Mouse (Mus musculus): ENCODE measurements around the gene Gm20532. TPM values are rescaled to one million over a fixed set of nuclear protein-coding genes. Genes with fewer than 3 reads are reported as not detected.
"Not testable (repeated sequence)": the region's sequence is repeated elsewhere in the genome, so short reads cannot be mapped to it uniquely, and the experiment has no call there.

Gene Gm20532
- polyA plus RNA-seq, 1 experiment from 2014 or later, result not detected

DNA sequence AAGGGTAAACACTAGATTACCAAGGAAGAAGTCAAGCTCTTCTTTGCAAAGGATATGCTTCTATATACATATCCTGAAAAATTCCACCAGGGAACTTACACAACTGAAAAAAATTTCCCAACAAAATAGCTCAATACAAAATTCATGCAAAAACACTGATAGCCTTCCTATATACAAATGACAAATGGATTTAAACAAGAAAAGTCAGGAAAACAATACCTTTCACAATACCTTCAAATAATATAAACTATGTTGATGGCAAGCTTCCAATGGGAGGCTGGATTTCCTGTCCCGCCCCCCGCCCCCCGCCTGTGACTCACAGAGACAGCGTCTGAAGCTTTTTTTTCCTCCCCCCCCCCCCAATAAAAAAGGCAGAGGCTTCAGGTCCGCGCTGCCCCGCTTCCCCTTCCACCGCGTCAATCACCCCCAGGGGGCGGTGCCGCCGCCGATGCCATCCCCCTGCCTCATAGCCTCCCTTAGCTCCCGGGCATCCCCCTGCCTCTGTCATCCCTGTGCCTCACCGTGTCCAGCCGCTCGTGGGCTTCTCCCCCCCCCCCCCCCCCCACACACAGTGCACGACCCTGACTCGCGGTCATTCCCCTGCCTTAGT, 74.8 kb downstream of the Gm20532 start:
- Histone ChIP-seq H3K36me3 (ENCODE audit: control insufficient read depth, insufficient read depth, low read length) (no peaks in the 10 kb centered on the region), H3K4me3 (ENCODE audit: low read length) (peak overlapping the region; percentile 46), H3K4me2 (ENCODE audit: low read length) (peak overlapping the region; percentile 86), H3K27me3 (replicated peaks; ENCODE audit: control insufficient read depth, insufficient read depth, low read length) (no peaks in the 10 kb centered on the region), H3K4me1 (ENCODE audit: control insufficient read depth, insufficient read depth, low read depth, low read length) (peaks cover 3% of the 10 kb centered on the region), H3K27ac (ENCODE audit: low read depth, low read length) (no peak overlapping the region), H3K9me3 (ENCODE audit: control insufficient read depth, low read length) (no peaks in the 10 kb centered on the region), H3K9ac (ENCODE audit: low read depth, low read length) (peak overlapping the region; percentile 66)
- 1% methylated on average over 16 of the region's 20 CpGs for WGBS
- ATAC-seq, result peak; percentile 42; the same call in 1 of the 2 replicates

DNA sequence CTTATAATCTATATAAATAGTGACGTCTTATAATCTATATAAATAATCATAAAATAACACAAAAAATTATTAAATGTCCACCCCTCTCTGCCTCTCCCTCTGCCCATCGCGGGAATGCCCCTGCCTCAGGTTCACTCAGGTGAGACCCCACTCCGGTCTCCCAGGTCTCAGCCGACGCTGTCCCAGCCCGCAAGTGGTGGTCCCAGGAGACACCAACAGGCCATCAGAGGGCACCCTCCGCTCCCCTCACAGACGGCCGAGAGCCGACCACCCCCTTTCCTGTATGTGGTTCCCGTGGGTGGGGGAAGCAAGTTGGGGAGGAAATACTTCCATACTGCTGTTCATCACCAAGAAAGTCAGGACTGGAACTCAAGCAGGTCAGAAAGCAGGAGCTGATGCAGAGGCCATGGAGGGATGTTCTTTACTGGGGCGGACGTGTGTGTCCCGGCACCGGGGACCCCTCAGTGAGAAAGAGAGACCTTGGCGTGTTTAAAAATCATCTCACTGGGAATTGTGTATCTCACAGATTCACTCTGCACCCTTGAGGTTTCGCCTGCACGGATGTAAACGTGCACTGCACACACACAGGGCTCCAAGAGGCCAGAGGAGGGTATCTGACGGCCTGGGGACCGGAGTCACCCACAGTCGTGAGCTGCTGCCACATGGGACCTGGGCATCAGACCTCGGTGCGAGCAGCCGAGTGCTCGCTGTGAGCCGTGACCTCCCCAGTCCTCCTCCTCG, 75.5 kb downstream of the Gm20532 start:
- no peaks in the 10 kb centered on the region for H3K9me3 ChIP-seq (ENCODE audit: control insufficient read depth, low read length)
- H3K4me1 ChIP-seq (ENCODE audit: control insufficient read depth, insufficient read depth, low read depth, low read length), result peaks cover 3% of the 10 kb centered on the region
- H3K36me3 ChIP-seq (ENCODE audit: control insufficient read depth, insufficient read depth, low read length), result no peaks in the 10 kb centered on the region
- H3K4me3 ChIP-seq (ENCODE audit: low read length), result peak overlapping the region; percentile 46
- peak overlapping the region; percentile 66 for H3K9ac ChIP-seq (ENCODE audit: low read depth, low read length)
- no peaks in the 10 kb centered on the region for H3K27me3 ChIP-seq (replicated peaks; ENCODE audit: control insufficient read depth, insufficient read depth, low read length)
- H3K4me2 ChIP-seq (ENCODE audit: low read length), result peak overlapping the region; percentile 86
- peak; percentile 50; the same call in 1 of the 2 replicates for ATAC-seq
- 45% methylated on average over 29 of the region's 29 CpGs for WGBS
- no peak overlapping the region for H3K27ac ChIP-seq (ENCODE audit: low read depth, low read length)

DNA sequence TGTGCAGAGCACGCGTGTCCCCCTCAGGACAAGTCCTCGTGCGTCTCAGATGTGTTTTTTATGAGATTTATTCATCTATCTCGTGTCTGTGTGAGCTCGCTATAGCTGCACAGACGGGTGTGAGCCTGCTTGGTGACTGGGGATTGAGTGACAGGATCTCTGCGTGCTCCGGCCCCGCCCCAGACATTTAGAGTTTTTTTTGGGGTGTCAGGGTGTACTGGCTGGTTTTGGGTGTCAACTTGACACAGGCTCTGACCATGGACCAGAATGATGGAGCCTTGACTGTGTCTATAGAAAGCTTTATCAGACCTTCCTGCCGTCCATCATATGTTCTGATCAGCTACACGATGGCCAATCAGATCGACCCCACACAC, 76.1 kb downstream of the Gm20532 start:
- H3K9ac ChIP-seq (ENCODE audit: low read depth, low read length), result no peak overlapping the region
- no peak overlapping the region for H3K4me2 ChIP-seq (ENCODE audit: low read length)
- no peaks in the 10 kb centered on the region for H3K36me3 ChIP-seq (ENCODE audit: control insufficient read depth, insufficient read depth, low read length)
- no peak overlapping the region for H3K27ac ChIP-seq (ENCODE audit: low read depth, low read length)
- ATAC-seq, result no peak
- no peak overlapping the region for H3K4me3 ChIP-seq (ENCODE audit: low read length)
- H3K4me1 ChIP-seq (ENCODE audit: control insufficient read depth, insufficient read depth, low read depth, low read length), result peaks cover 3% of the 10 kb centered on the region
- H3K27me3 ChIP-seq (replicated peaks; ENCODE audit: control insufficient read depth, insufficient read depth, low read length), result no peaks in the 10 kb centered on the region
- 75% methylated on average over 13 of the region's 13 CpGs for WGBS
- no peaks in the 10 kb centered on the region for H3K9me3 ChIP-seq (ENCODE audit: control insufficient read depth, low read length)

DNA sequence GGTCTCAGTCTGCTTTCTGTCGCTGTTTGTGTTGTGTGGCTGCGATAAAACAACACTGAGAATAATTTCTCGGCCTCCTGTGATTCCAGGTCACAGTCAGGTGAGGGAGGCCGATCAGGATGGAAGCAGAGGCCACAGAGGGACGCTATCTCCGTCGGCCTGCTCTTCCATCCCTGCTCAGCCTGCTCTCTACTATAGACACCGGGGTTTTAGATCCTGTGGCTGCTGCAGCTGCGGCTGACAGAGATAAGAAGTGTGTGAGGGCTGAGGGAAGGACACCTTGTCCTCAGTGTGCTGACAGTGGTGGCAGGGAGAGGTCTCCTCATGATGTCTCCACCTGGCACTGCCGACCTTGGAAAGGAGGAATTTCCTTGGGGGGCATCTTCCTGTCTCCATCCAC, 76.7 kb downstream of the Gm20532 start:
- no peak for ATAC-seq
- no peaks in the 10 kb centered on the region for H3K9me3 ChIP-seq (ENCODE audit: control insufficient read depth, low read length)
- no peaks in the 10 kb centered on the region for H3K27me3 ChIP-seq (replicated peaks; ENCODE audit: control insufficient read depth, insufficient read depth, low read length)
- WGBS, result 81% methylated on average over 10 of the region's 10 CpGs
- no peak overlapping the region for H3K4me3 ChIP-seq (ENCODE audit: low read length)
- no peaks in the 10 kb centered on the region for H3K36me3 ChIP-seq (ENCODE audit: control insufficient read depth, insufficient read depth, low read length)
- H3K4me1 ChIP-seq (ENCODE audit: control insufficient read depth, insufficient read depth, low read depth, low read length), result peaks cover 3% of the 10 kb centered on the region
- H3K4me2 ChIP-seq (ENCODE audit: low read length), result no peak overlapping the region
- H3K27ac ChIP-seq (ENCODE audit: low read depth, low read length), result no peak overlapping the region
- H3K9ac ChIP-seq (ENCODE audit: low read depth, low read length), result no peak overlapping the region

DNA sequence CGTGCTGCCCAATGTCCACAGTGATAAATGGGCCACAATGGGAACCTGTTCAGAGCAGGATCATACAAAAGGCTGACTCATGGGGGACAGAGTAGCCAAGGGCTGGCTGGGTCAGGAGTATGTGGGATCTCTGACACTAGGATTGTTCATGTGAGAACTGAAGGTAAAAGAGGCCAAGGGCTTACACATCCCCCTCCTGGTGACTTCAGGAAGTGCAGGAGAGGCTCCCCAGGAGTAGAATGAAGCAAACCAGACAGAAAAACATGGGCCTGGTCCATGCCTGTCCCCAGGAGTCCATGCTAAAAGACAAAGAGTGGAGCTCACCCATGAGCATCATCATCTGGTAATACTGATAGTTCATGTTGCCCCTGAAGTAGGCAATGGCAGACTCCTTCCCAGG, 77.1 kb downstream of the Gm20532 start:
- H3K9ac ChIP-seq (ENCODE audit: low read depth, low read length); H3K4me1 ChIP-seq (ENCODE audit: control insufficient read depth, insufficient read depth, low read depth, low read length); ATAC-seq; H3K4me2 ChIP-seq (ENCODE audit: low read length); H3K4me3 ChIP-seq (ENCODE audit: low read length); H3K9me3 ChIP-seq (ENCODE audit: control insufficient read depth, low read length); H3K36me3 ChIP-seq (ENCODE audit: control insufficient read depth, insufficient read depth, low read length); H3K27ac ChIP-seq (ENCODE audit: low read depth, low read length); H3K27me3 ChIP-seq (replicated peaks; ENCODE audit: control insufficient read depth, insufficient read depth, low read length): not testable (repeated sequence)
- 83% methylated on average over 1 of the region's 1 CpGs for WGBS

DNA sequence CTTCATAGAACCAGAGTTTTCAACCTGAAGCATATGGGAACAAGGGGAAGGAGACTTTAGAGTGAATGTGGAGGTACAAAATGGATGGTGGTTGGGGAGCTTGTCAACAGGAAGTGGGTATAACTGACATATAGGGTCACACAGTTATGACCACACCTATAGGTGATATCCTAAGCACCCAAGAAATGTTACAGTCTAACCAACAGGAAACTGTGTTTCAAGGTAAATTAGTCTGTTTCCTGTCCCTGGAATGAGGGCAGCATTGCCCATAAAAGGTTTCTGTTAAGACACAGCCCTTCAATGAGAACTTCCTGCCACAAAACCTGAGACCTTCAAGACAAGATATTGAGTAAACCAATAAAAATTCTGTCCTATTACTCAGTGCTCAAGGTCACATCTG, 82.3 kb downstream of the Gm20532 start:
- no peak overlapping the region for H3K9ac ChIP-seq (ENCODE audit: low read depth, low read length)
- ATAC-seq, result no peak
- H3K4me3 ChIP-seq (ENCODE audit: low read length), result no peak overlapping the region
- no peaks in the 10 kb centered on the region for H3K9me3 ChIP-seq (ENCODE audit: control insufficient read depth, low read length)
- H3K4me2 ChIP-seq (ENCODE audit: low read length), result no peak overlapping the region
- no peaks in the 10 kb centered on the region for H3K4me1 ChIP-seq (ENCODE audit: control insufficient read depth, insufficient read depth, low read depth, low read length)
- no peak overlapping the region for H3K27ac ChIP-seq (ENCODE audit: low read depth, low read length)
- no peaks in the 10 kb centered on the region for H3K36me3 ChIP-seq (ENCODE audit: control insufficient read depth, insufficient read depth, low read length)
- H3K27me3 ChIP-seq (replicated peaks; ENCODE audit: control insufficient read depth, insufficient read depth, low read length), result no peaks in the 10 kb centered on the region

DNA sequence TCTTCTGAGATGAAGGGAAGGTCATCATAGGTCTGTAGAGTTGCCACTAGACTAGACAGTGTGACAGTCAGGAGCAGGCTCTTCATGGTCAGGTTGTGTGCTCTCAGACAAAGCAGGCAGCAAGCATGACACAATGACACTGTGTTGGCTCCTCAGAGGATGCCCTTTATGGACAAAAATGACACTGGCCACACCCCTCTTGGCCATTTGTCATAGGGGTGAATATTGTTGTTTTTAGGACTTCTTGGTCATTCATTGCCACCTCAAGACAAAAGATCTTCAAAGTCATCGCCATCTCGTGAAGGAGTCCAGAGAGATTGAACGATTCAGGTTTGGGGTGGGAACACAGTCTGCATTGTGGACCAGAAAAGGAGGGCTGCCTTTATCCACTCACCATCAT, 84.7 kb downstream of the Gm20532 start, which contains the start of gene Lcn4:
TSS of gene Lcn4 (minus strand) at position 101 of the 400 bp plus-strand sequence.
- ATAC-seq, result no peak
- H3K9me3 ChIP-seq (ENCODE audit: control insufficient read depth, low read length), result no peaks in the 10 kb centered on the region
- H3K4me1 ChIP-seq (ENCODE audit: control insufficient read depth, insufficient read depth, low read depth, low read length), result no peaks in the 10 kb centered on the region
- no peaks in the 10 kb centered on the region for H3K36me3 ChIP-seq (ENCODE audit: control insufficient read depth, insufficient read depth, low read length)
- H3K4me2 ChIP-seq (ENCODE audit: low read length), result no peak within 1 kb of the TSS
- H3K9ac ChIP-seq (ENCODE audit: low read depth, low read length), result no peak within 1 kb of the TSS
- H3K4me3 ChIP-seq (ENCODE audit: low read length), result no peak within 1 kb of the TSS
- no peak within 1 kb of the TSS for H3K27ac ChIP-seq (ENCODE audit: low read depth, low read length)
- 97% methylated on average over 3 of the region's 3 CpGs for WGBS
- no peaks in the 10 kb centered on the region for H3K27me3 ChIP-seq (replicated peaks; ENCODE audit: control insufficient read depth, insufficient read depth, low read length)

MicroRNAs within 50 kb of the gene (microRNA counts, 519-probe panel; counts per million panel counts)
- microRNA mmu-miR-126-3p, result 3,497 counts per million, percentile 90 among the panel's probes with 10 or more counts
- microRNA mmu-miR-126-5p, result 2,775 counts per million, percentile 74 among the panel's probes with 10 or more counts

Small RNAs within 50 kb of the gene (microRNA-seq; reads per million reads assigned to microRNA genes)
- gene Mir126a, result not detected
- gene Mir126b, result not detected

Other genes with a start within 250 kb of the Gm20532 start
- 30.1 and 32.6 TPM in 2 replicates for gene Dnlz, start 234.5 kb upstream of the Gm20532 start, polyA plus RNA-seq (2015; fragmentation: Nextera tagmentation; extraction: Ambion mirVana)
- 1.9 and 2.9 TPM in 2 replicates for gene Card9, start 225.7 kb upstream of the Gm20532 start, polyA plus RNA-seq (2015; fragmentation: Nextera tagmentation; extraction: Ambion mirVana)
- 29.1 and 36.4 TPM in 2 replicates for gene Snapc4, start 206.0 kb upstream of the Gm20532 start, polyA plus RNA-seq (2015; fragmentation: Nextera tagmentation; extraction: Ambion mirVana)
- 158 and 169 TPM in 2 replicates for gene Entr1, start 197.3 kb upstream of the Gm20532 start, polyA plus RNA-seq (2015; fragmentation: Nextera tagmentation; extraction: Ambion mirVana)
- 96.0 and 98.9 TPM in 2 replicates for gene Pmpca, start 197.3 kb upstream of the Gm20532 start, polyA plus RNA-seq (2015; fragmentation: Nextera tagmentation; extraction: Ambion mirVana)
- 24.9 and 25.6 TPM in 2 replicates for gene Inpp5e, start 177.4 kb upstream of the Gm20532 start, polyA plus RNA-seq (2015; fragmentation: Nextera tagmentation; extraction: Ambion mirVana)
- gene Sec16a, start 141.4 kb upstream of the Gm20532 start, polyA plus RNA-seq (2015; fragmentation: Nextera tagmentation; extraction: Ambion mirVana), result 15.4 and 19.3 TPM in 2 replicates
- 13.3 and 15.1 TPM in 2 replicates for gene Notch1, start 70.0 kb upstream of the Gm20532 start, polyA plus RNA-seq (2015; fragmentation: Nextera tagmentation; extraction: Ambion mirVana)
- gene Egfl7, start 6.6 kb upstream of the Gm20532 start, polyA plus RNA-seq (2015; fragmentation: Nextera tagmentation; extraction: Ambion mirVana), result 75.4 and 76.2 TPM in 2 replicates
- 6.2 and 7.2 TPM in 2 replicates for gene Agpat2, start 17.8 kb downstream of the Gm20532 start, polyA plus RNA-seq (2015; fragmentation: Nextera tagmentation; extraction: Ambion mirVana)
- 153 and 156 TPM in 2 replicates for gene Fam69b, start 41.8 kb downstream of the Gm20532 start, polyA plus RNA-seq (2015; fragmentation: Nextera tagmentation; extraction: Ambion mirVana)
- not detected in 2 replicates for gene Lcn4, start 84.6 kb downstream of the Gm20532 start, polyA plus RNA-seq (2015; fragmentation: Nextera tagmentation; extraction: Ambion mirVana)

Measured in hindbrain, embryonic 16.5 days (tissue).